ENCODE assay signal across 9 mouse cellular contexts in genomic region chr8:44826936-44827335, GRCm38 (mm10).
DNase-seq lines count a peak whose midpoint lies in the region; ATAC-seq and TF ChIP-seq lines count a peak whose summit lies in the region.
"Had no signal": no experiment of that assay in that cellular context is flagged by ENCODE, and none has a peak within 500 bp of the region (broad histone marks: within the 10 kb centered on the region; RNA-seq: fewer than 3 reads in every experiment).

No protein-coding gene starts in this region.

- H3K27ac ChIP-seq in forebrain, embryonic 16.5 days (ENCODE audit: low read length): no peak overlapping the region
- no peak overlapping the region for H3K27ac ChIP-seq in liver, postnatal 0 days (ENCODE audit: low read depth)

- intact Hi-C loops in heart, postnatal 36 days (cut with DNase I): no loop called here

- H3K4me1 ChIP-seq in forebrain, embryonic 16.5 days (replicated peaks; ENCODE audit: control insufficient read depth, insufficient read depth, low read length): peaks cover 5% of the 10 kb centered on the region
- no peaks in the 10 kb centered on the region for H3K4me1 ChIP-seq in liver, postnatal 0 days (ENCODE audit: insufficient read depth)

- peak overlapping the region; percentile 7; the same call in 1 of the 2 replicates for H3K4me3 ChIP-seq in forebrain, embryonic 16.5 days (replicated peaks; ENCODE audit: low read length)
- H3K4me3 ChIP-seq in liver, postnatal 0 days (ENCODE audit: low read depth, low read length): no peak overlapping the region

- H3K4me2 ChIP-seq in forebrain, embryonic 16.5 days (ENCODE audit: low read length): peak overlapping the region; percentile 38
- H3K4me2 ChIP-seq in liver, postnatal 0 days (ENCODE audit: low read depth, low read length): no peak overlapping the region

- WGBS in forebrain, embryonic 16.5 days: 11% methylated on average over 13 of the region's 13 CpGs
- WGBS in liver, postnatal 0 days (ENCODE audit: insufficient replicate concordance): 69% methylated on average over 13 of the region's 13 CpGs

- peak; percentile 73 for ATAC-seq in forebrain, embryonic 16.5 days
- ATAC-seq in liver, postnatal 0 days: no peak

- no peak for TF ChIP-seq EP300 in liver, postnatal 0 days (IDR thresholded peaks at IDR 0.05; ENCODE audit: low read depth)

- peaks cover 8% of the 10 kb centered on the region; the same call in 1 of the 2 replicates for H3K9me3 ChIP-seq in forebrain, embryonic 16.5 days (ENCODE audit: control insufficient read depth, low read length)
- H3K9me3 ChIP-seq in liver, postnatal 0 days (ENCODE audit: low read length): no peaks in the 10 kb centered on the region; the same call in 1 of the 2 replicates

- no peak overlapping the region for H3K9ac ChIP-seq in forebrain, embryonic 16.5 days (replicated peaks; ENCODE audit: low read depth, low read length)
- no peak overlapping the region for H3K9ac ChIP-seq in liver, postnatal 0 days (replicated peaks)

- no peaks in the 10 kb centered on the region for H3K27me3 ChIP-seq in forebrain, embryonic 16.5 days (replicated peaks; ENCODE audit: control insufficient read depth, insufficient read depth, low read length)
- H3K27me3 ChIP-seq in liver, postnatal 0 days (ENCODE audit: insufficient read depth, low read length): no peaks in the 10 kb centered on the region

- no peak for TF ChIP-seq CTCF in liver, postnatal 0 days (IDR thresholded peaks at IDR 0.05; ENCODE audit: low read depth)

- H3K36me3 ChIP-seq in forebrain, embryonic 16.5 days (ENCODE audit: control insufficient read depth, insufficient read depth): no peaks in the 10 kb centered on the region
- no peaks in the 10 kb centered on the region for H3K36me3 ChIP-seq in liver, postnatal 0 days (replicated peaks; ENCODE audit: insufficient read depth, low read length)
- H3K36me3 ChIP-seq: G1E had no signal

- DNase-seq in Muller cell, postnatal 12 days (ENCODE audit: inconsistent ontology term): peak; percentile 60
- peak; percentile 30 for DNase-seq in brain, embryonic 18.5 days (ENCODE audit: low read depth, low spot score)
- DNase-seq in heart, postnatal 36 days: peak; percentile 34 to 52
- DNase-seq in layer of hippocampus, adult 11-12 months (ENCODE audit: low spot score): peak; percentile 25
- DNase-seq in lung, postnatal 14 days: peak; percentile 69
- peak; percentile 59 for DNase-seq in right cerebral cortex, postnatal 14 days
- no peak for DNase-seq in liver, postnatal 0 days
